Mouse (Mus musculus) lung, embryonic 14.5 days (tissue): Measurements from ENCODE around the gene Rab30. TPM values are rescaled to one million over a fixed set of nuclear protein-coding genes. Genes with fewer than 3 reads are reported as not detected.

Experiments
- ATAC-seq: fragments of 200-750 bp; cut with Nextera tagmentation; 2 replicates; pipeline ENCODE4 v1.8.0; 2017; ENCODE audit warnings: mild to moderate bottlenecking, moderate TSS enrichment, moderate library complexity; ENCODE audit not compliant: insufficient read depth
- DNase-seq: peaks from one replicate; pipeline ENCODE4 v3.0.0-alpha.2; 2015
- H3K27ac ChIP-seq: fragments of 300-500 bp; sonication (generic); 2 replicates; pipeline ENCODE4 v1.5.1; 2014; ENCODE audit warnings: low read depth, mild to moderate bottlenecking, moderate library complexity
- H3K27me3 ChIP-seq: fragments of 300-500 bp; sonication (generic); 2 replicates; pipeline ENCODE4 v1.6.1; 2014; ENCODE audit warnings: low read length, control low read depth; ENCODE audit not compliant: insufficient read depth
- H3K36me3 ChIP-seq: fragments of 300-500 bp; sonication (generic); 2 replicates; pipeline ENCODE4 v1.6.1; 2014; ENCODE audit warnings: control low read depth; ENCODE audit not compliant: insufficient read depth
- H3K4me1 ChIP-seq: fragments of 300-500 bp; sonication (generic); 2 replicates; pipeline ENCODE4 v1.6.1; 2014; ENCODE audit warnings: antibody characterized with exemption, control low read depth; ENCODE audit not compliant: insufficient read depth
- H3K4me2 ChIP-seq: fragments of 300-500 bp; sonication (generic); 2 replicates; pipeline ENCODE4 v1.6.1; 2014; ENCODE audit warnings: mild to moderate bottlenecking
- H3K4me3 ChIP-seq: fragments of 300-500 bp; sonication (generic); 2 replicates; pipeline ENCODE4 v1.5.1; 2014; ENCODE audit warnings: low read depth, low read length
- H3K9ac ChIP-seq: fragments of 300-500 bp; sonication (generic); 2 replicates; pipeline ENCODE4 v1.6.1; 2014
- H3K9me3 ChIP-seq: fragments of 300-500 bp; sonication (generic); 2 replicates; pipeline ENCODE4 v1.6.1; 2016; ENCODE audit warnings: low read depth, low read length, control low read depth
- CTCF ChIP-seq: IDR thresholded peaks from 2 replicates; pipeline ENCODE4 v1.5.1; 2016; ENCODE audit warnings: antibody characterized with exemption, low read depth
- WGBS: fragments of 180-500 bp; shearing (Covaris S2); extraction: QIAGEN DNeasy Blood & Tissue Kit; methylation state at CpG from one replicate; pipeline ENCODE4 v1.1.7; 2014; 5-methylcytosine and 5-hydroxymethylcytosine counted together
- polyA plus RNA-seq: library from polyadenylated mRNA; unstranded; fragments of >200 nt; fragmentation: Nextera tagmentation; extraction: Ambion mirVana; gene quantifications from 2 replicates; pipeline ENCODE4 v1.2.1, GENCODE M21; 2014

Rab30 gene
- polyA plus RNA-seq, 1 experiment from 2014 or later = 5.6 TPM

GRCm38 (mm10) chr7:92836447-92836846 lies 95.0 kb downstream of the Rab30 start:
- no peak for DNase-seq
- no peak for TF ChIP-seq CTCF
- ATAC-seq = no peak
- H3K4me3 ChIP-seq = no peak overlapping the region
- H3K9ac ChIP-seq = no peak overlapping the region
- no peak overlapping the region for H3K27ac ChIP-seq
- no peaks in the 10 kb centered on the region for H3K9me3 ChIP-seq
- 70% methylated on average over 3 of the region's 3 CpGs for WGBS
- H3K4me2 ChIP-seq = no peak overlapping the region
- no peaks in the 10 kb centered on the region for H3K36me3 ChIP-seq
- H3K27me3 ChIP-seq = no peaks in the 10 kb centered on the region
- no peaks in the 10 kb centered on the region for H3K4me1 ChIP-seq

GRCm38 (mm10) chr7:92837226-92837625 lies 95.8 kb downstream of the Rab30 start:
- no peak for TF ChIP-seq CTCF
- H3K27me3 ChIP-seq = no peaks in the 10 kb centered on the region
- H3K9ac ChIP-seq = no peak overlapping the region
- 76% methylated on average over 11 of the region's 11 CpGs for WGBS
- H3K4me1 ChIP-seq = no peaks in the 10 kb centered on the region
- H3K9me3 ChIP-seq = no peaks in the 10 kb centered on the region
- ATAC-seq = no peak
- no peak for DNase-seq
- H3K4me2 ChIP-seq = no peak overlapping the region
- no peaks in the 10 kb centered on the region for H3K36me3 ChIP-seq
- no peak overlapping the region for H3K4me3 ChIP-seq
- no peak overlapping the region for H3K27ac ChIP-seq

GRCm38 (mm10) chr7:92837907-92838306 lies 96.5 kb downstream of the Rab30 start:
- no peaks in the 10 kb centered on the region for H3K4me1 ChIP-seq
- DNase-seq (no peak), ATAC-seq (no peak)
- no peaks in the 10 kb centered on the region for H3K27me3 ChIP-seq
- H3K9ac ChIP-seq = no peak overlapping the region
- no peak overlapping the region for H3K4me3 ChIP-seq
- WGBS = 59% methylated on average over 3 of the region's 3 CpGs
- H3K27ac ChIP-seq = no peak overlapping the region
- no peaks in the 10 kb centered on the region for H3K9me3 ChIP-seq
- no peak overlapping the region for H3K4me2 ChIP-seq
- no peak for TF ChIP-seq CTCF
- H3K36me3 ChIP-seq = no peaks in the 10 kb centered on the region

GRCm38 (mm10) chr7:92842254-92842653 lies 100.9 kb downstream of the Rab30 start:
- no peak for DNase-seq
- no peak overlapping the region for H3K4me3 ChIP-seq
- H3K9ac ChIP-seq = no peak overlapping the region
- TF ChIP-seq CTCF = no peak
- no peaks in the 10 kb centered on the region for H3K4me1 ChIP-seq
- no peaks in the 10 kb centered on the region for H3K36me3 ChIP-seq
- H3K27me3 ChIP-seq = no peaks in the 10 kb centered on the region
- no peaks in the 10 kb centered on the region for H3K9me3 ChIP-seq
- no peak for ATAC-seq
- 42% methylated on average over 2 of the region's 2 CpGs for WGBS
- H3K4me2 ChIP-seq = no peak overlapping the region
- H3K27ac ChIP-seq = no peak overlapping the region

GRCm38 (mm10) chr7:92848246-92848645 lies 106.8 kb downstream of the Rab30 start:
- no peak for TF ChIP-seq CTCF

GRCm38 (mm10) chr7:92866526-92866925 lies 125.1 kb downstream of the Rab30 start:
- TF ChIP-seq CTCF = peak; percentile 74
- Histone ChIP-seq H3K4me3 (no peak overlapping the region), H3K4me2 (no peak overlapping the region), H3K36me3 (peaks cover 10% of the 10 kb centered on the region; the same call in 1 of the 2 replicates), H3K27ac (no peak overlapping the region), H3K27me3 (no peaks in the 10 kb centered on the region), H3K9me3 (no peaks in the 10 kb centered on the region), H3K4me1 (no peaks in the 10 kb centered on the region), H3K9ac (no peak overlapping the region)
- DNase-seq (peak; percentile 87), ATAC-seq (no peak)
- 19% methylated on average over 2 of the region's 2 CpGs for WGBS

More at GRCm38 (mm10) chr7:92848246-92848645, 106.8 kb downstream of the Rab30 start:
- DNase-seq (no peak), ATAC-seq (no peak)
- no peak overlapping the region for H3K9ac ChIP-seq
- H3K4me1 ChIP-seq = no peaks in the 10 kb centered on the region
- 88% methylated on average over 3 of the region's 3 CpGs for WGBS
- H3K9me3 ChIP-seq = no peaks in the 10 kb centered on the region
- no peaks in the 10 kb centered on the region for H3K36me3 ChIP-seq
- no peak overlapping the region for H3K4me2 ChIP-seq
- no peaks in the 10 kb centered on the region for H3K27me3 ChIP-seq
- H3K4me3 ChIP-seq = no peak overlapping the region
- H3K27ac ChIP-seq = no peak overlapping the region

GRCm38 (mm10) chr7:92870161-92870560 lies 128.8 kb downstream of the Rab30 start:
- no peak overlapping the region for H3K4me2 ChIP-seq
- H3K27ac ChIP-seq = no peak overlapping the region
- no peaks in the 10 kb centered on the region for H3K9me3 ChIP-seq
- H3K4me3 ChIP-seq = no peak overlapping the region
- peak; percentile 38 for TF ChIP-seq CTCF
- DNase-seq (peak; percentile 60), ATAC-seq (no peak)
- no peak overlapping the region for H3K9ac ChIP-seq
- no peaks in the 10 kb centered on the region for H3K27me3 ChIP-seq
- H3K4me1 ChIP-seq = peaks cover 3% of the 10 kb centered on the region; the same call in 1 of the 2 replicates
- no peaks in the 10 kb centered on the region for H3K36me3 ChIP-seq
- WGBS = 70% methylated on average over 3 of the region's 3 CpGs

GRCm38 (mm10) chr7:92871596-92871995 lies 130.2 kb downstream of the Rab30 start:
- ATAC-seq (no peak), DNase-seq (no peak)
- H3K27me3 ChIP-seq = no peaks in the 10 kb centered on the region
- no peaks in the 10 kb centered on the region for H3K36me3 ChIP-seq
- no peak overlapping the region for H3K9ac ChIP-seq
- no peak overlapping the region for H3K4me3 ChIP-seq
- TF ChIP-seq CTCF = no peak
- no peak overlapping the region for H3K4me2 ChIP-seq
- no peak overlapping the region for H3K27ac ChIP-seq
- peaks cover 9% of the 10 kb centered on the region; the same call in 1 of the 2 replicates for H3K4me1 ChIP-seq
- H3K9me3 ChIP-seq = no peaks in the 10 kb centered on the region
- WGBS = 87% methylated on average over 4 of the region's 4 CpGs
